Mouse (Mus musculus): ENCODE measurements at regions not wholly inside any gene's neighbourhood (a gene's known extent, or its start where the extent isn't known, plus 50 kb on each side); places are given as distances from the start of the nearest gene placed in this dataset.

GRCm38 (mm10) chr6:52095575-52095974 lies 62.5 kb downstream of the Hoxa1 start:
- H3K79me2 ChIP-seq (ENCODE audit: control insufficient read depth, insufficient read depth, low read length, poor library complexity), result no peaks in the 10 kb centered on the region
- no peaks in the 10 kb centered on the region for H3K4me1 ChIP-seq (ENCODE audit: control insufficient read depth in 1 of 2, insufficient read depth in 2 of 2, low read length in 2 of 2)
- no peaks in the 10 kb centered on the region for H3K36me3 ChIP-seq (ENCODE audit: control insufficient read depth in 1 of 2, insufficient read depth in 2 of 2, low read length in 2 of 2)
- H3K27me3 ChIP-seq (ENCODE audit: control insufficient read depth in 1 of 2, insufficient read depth in 2 of 2, low read length in 2 of 2), result no peaks in the 10 kb centered on the region; a peak in 1 of 4 replicates
- no peak overlapping the region for H3K9ac ChIP-seq (ENCODE audit: control insufficient read depth, low read depth, low read length, poor library complexity, severe bottlenecking)
- no peak for DNase-seq (ENCODE audit: low read depth, low spot score)
- H3K4me3 ChIP-seq (ENCODE audit: control insufficient read depth in 1 of 2, insufficient read depth in 1 of 2, low read depth in 2 of 2, low read length in 2 of 2), result no peak overlapping the region
- no peak for TF ChIP-seq BHLHE40 (IDR thresholded peaks at IDR 0.05; ENCODE audit: borderline replicate concordance, low read depth, low read length)
- TF ChIP-seq CTCF (IDR thresholded peaks at IDR 0.05 in 2 of 3, conservative IDR thresholded peaks at IDR 0.05 in 1 of 3; ENCODE audit: control insufficient read depth in 1 of 3, insufficient read depth in 1 of 3, low read depth in 2 of 3, low read length in 3 of 3, poor library complexity in 1 of 3, severe bottlenecking in 1 of 3), result no peak
- no peak for TF ChIP-seq MAX (IDR thresholded peaks at IDR 0.05; ENCODE audit: low read length)
- TF ChIP-seq RAD21 (IDR thresholded peaks at IDR 0.05; ENCODE audit: low read depth, low read length), result no peak
- no peak for TF ChIP-seq MYC (IDR thresholded peaks at IDR 0.05; ENCODE audit: low read depth, low read length)
- no peak for TF ChIP-seq ZC3H11A (IDR thresholded peaks at IDR 0.05; ENCODE audit: low read depth, low read length)
- TF ChIP-seq MAFK (IDR thresholded peaks at IDR 0.05; ENCODE audit: borderline replicate concordance, low read depth, low read length), result no peak
- TF ChIP-seq POLR2AphosphoS5 (IDR thresholded peaks at IDR 0.05; ENCODE audit: borderline replicate concordance, low read depth, low read length), result no peak
- no peak for TF ChIP-seq EP300 (IDR thresholded peaks at IDR 0.05; ENCODE audit: low read depth in 1 of 2, low read length in 2 of 2)
- no peak for TF ChIP-seq CHD2 (IDR thresholded peaks at IDR 0.05; ENCODE audit: low read length)
- TF ChIP-seq MEF2A (IDR thresholded peaks at IDR 0.05; ENCODE audit: extremely low read depth, insufficient replicate concordance, low read depth, low read length, poor library complexity, severe bottlenecking), result no peak
- TF ChIP-seq SIN3A (IDR thresholded peaks at IDR 0.05; ENCODE audit: low read length), result no peak
- TF ChIP-seq GABPA (IDR thresholded peaks at IDR 0.05; ENCODE audit: low read depth, low read length), result no peak
- no peak for TF ChIP-seq POLR2AphosphoS2 (IDR thresholded peaks at IDR 0.05; ENCODE audit: low read length)
- H3K27ac ChIP-seq (ENCODE audit: control insufficient read depth, low read depth, low read length), result no peak overlapping the region
- no peaks in the 10 kb centered on the region for H3K9me3 ChIP-seq (replicated peaks; ENCODE audit: insufficient read depth, low read length)

DNA sequence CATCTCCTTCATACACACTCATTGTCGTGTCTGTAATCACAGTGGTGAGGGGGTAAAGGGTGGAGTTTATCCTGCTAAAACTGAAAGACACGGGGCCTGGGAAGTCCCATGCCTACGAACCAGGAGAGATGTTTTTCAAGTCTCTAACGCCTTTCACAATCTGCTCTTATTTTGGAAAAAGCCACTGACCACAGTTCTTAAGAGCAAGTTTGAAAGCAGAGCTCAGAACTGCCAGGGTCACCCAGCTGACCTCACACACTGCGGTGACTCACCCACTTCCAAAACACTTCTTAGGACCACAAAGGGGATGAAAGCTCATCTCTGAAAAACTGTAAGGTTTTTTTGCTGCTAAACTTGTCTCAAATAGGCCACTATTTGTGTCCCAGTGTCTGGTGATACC lies 66.7 kb downstream of the Hoxa1 start:
- H3K9me3 ChIP-seq (replicated peaks; ENCODE audit: insufficient read depth, low read length), result no peaks in the 10 kb centered on the region
- no peak overlapping the region for H3K27ac ChIP-seq (ENCODE audit: control insufficient read depth, low read depth, low read length)
- no peaks in the 10 kb centered on the region for H3K79me2 ChIP-seq (ENCODE audit: control insufficient read depth, insufficient read depth, low read length, poor library complexity)
- DNase-seq (ENCODE audit: low read depth, low spot score), result no peak
- H3K27me3 ChIP-seq (ENCODE audit: control insufficient read depth in 1 of 2, insufficient read depth in 2 of 2, low read length in 2 of 2), result no peaks in the 10 kb centered on the region; a peak in 1 of 4 replicates
- no peaks in the 10 kb centered on the region for H3K4me1 ChIP-seq (ENCODE audit: control insufficient read depth in 1 of 2, insufficient read depth in 2 of 2, low read length in 2 of 2)
- H3K36me3 ChIP-seq (ENCODE audit: control insufficient read depth in 1 of 2, insufficient read depth in 2 of 2, low read length in 2 of 2), result no peaks in the 10 kb centered on the region
- no peak overlapping the region for H3K4me3 ChIP-seq (ENCODE audit: control insufficient read depth in 1 of 2, insufficient read depth in 1 of 2, low read depth in 2 of 2, low read length in 2 of 2)
- no peak for TF ChIP-seq MYC (IDR thresholded peaks at IDR 0.05; ENCODE audit: low read depth, low read length)
- no peak for TF ChIP-seq USF2 (IDR thresholded peaks at IDR 0.05; ENCODE audit: borderline replicate concordance in 1 of 2, insufficient read depth in 1 of 2, low read depth in 1 of 2, low read length in 2 of 2)
- no peak for TF ChIP-seq RAD21 (IDR thresholded peaks at IDR 0.05; ENCODE audit: low read depth, low read length)
- no peak for TF ChIP-seq JUND (IDR thresholded peaks at IDR 0.05; ENCODE audit: low read depth, low read length)
- no peak for TF ChIP-seq TAL1 (IDR thresholded peaks at IDR 0.05; ENCODE audit: low read length)
- no peak for TF ChIP-seq POLR2A (IDR thresholded peaks at IDR 0.05; ENCODE audit: control insufficient read depth in 1 of 2, insufficient read depth in 1 of 2, low read depth in 1 of 2, low read length in 2 of 2, poor library complexity in 1 of 2)
- TF ChIP-seq SIN3A (IDR thresholded peaks at IDR 0.05; ENCODE audit: low read length), result no peak
- no peak for TF ChIP-seq CTCF (IDR thresholded peaks at IDR 0.05 in 2 of 3, conservative IDR thresholded peaks at IDR 0.05 in 1 of 3; ENCODE audit: control insufficient read depth in 1 of 3, insufficient read depth in 1 of 3, low read depth in 2 of 3, low read length in 3 of 3, poor library complexity in 1 of 3, severe bottlenecking in 1 of 3)
- TF ChIP-seq ETS1 (IDR thresholded peaks at IDR 0.05; ENCODE audit: low read depth, low read length), result no peak
- no peak for TF ChIP-seq BHLHE40 (IDR thresholded peaks at IDR 0.05; ENCODE audit: borderline replicate concordance, low read depth, low read length)
- no peak for TF ChIP-seq UBTF (IDR thresholded peaks at IDR 0.05; ENCODE audit: borderline replicate concordance, insufficient read depth, low read depth, low read length)
- TF ChIP-seq ZKSCAN1 (IDR thresholded peaks at IDR 0.05; ENCODE audit: low read depth, low read length), result no peak
- TF ChIP-seq USF1 (IDR thresholded peaks at IDR 0.05; ENCODE audit: low read depth, low read length), result no peak
- TF ChIP-seq POLR2AphosphoS5 (IDR thresholded peaks at IDR 0.05; ENCODE audit: borderline replicate concordance, low read depth, low read length), result no peak
- TF ChIP-seq ELF1 (IDR thresholded peaks at IDR 0.05; ENCODE audit: low read depth, low read length), result no peak
- TF ChIP-seq HCFC1 (IDR thresholded peaks at IDR 0.05; ENCODE audit: low read depth, low read length), result no peak
- no peak for TF ChIP-seq SMC3 (IDR thresholded peaks at IDR 0.05; ENCODE audit: low read depth, low read length)
- no peak overlapping the region for H3K9ac ChIP-seq (ENCODE audit: control insufficient read depth, low read depth, low read length, poor library complexity, severe bottlenecking)

Measured in MEL (cell line).